Mouse (Mus musculus): ENCODE measurements at regions not wholly inside any gene's neighbourhood (a gene's known extent, or its start where the extent isn't known, plus 50 kb on each side); places are given as distances from the start of the nearest gene placed in this dataset.
"Not testable (repeated sequence)": the region's sequence is repeated elsewhere in the genome, so short reads cannot be mapped to it uniquely, and the experiment has no call there.

GRCm38 (mm10) chr13:74969244-74969643, 120.4 kb upstream of the Pcsk1 start:
- in situ Hi-C loops (cut with MboI, MseI) = no loop called here

DNA sequence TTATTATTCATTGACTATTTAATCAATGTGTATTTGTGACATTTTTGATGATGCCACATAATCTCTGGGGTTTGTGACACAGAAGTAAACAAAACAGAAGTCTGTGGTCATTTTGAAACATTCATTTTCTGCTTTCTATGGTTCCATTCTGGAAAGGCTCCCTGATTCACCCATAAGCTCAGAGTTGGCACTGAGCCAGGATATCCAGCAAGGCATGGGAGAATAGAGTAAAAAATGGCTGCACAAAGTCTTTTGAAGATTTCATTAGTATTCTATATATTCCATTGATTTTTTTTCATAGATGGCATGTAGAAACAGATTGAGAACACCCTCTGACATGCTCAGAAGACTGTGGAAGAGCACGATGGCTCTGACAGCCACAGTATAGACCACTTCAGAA, 133.8 kb upstream of the Pcsk1 start:
- in situ Hi-C loops (cut with MboI, MseI) = no loop called here

- in situ Hi-C loops (cut with MboI, MseI) = not testable (repeated sequence)
These were observed 105.0 kb upstream of the Cast start for GRCm38 (mm10) chr13:74913655-74914054.

GRCm38 (mm10) chr13:74903213-74904055, 94.8 kb upstream of the Cast start:
- in situ Hi-C loops (cut with MboI, MseI) = no loop called here

DNA sequence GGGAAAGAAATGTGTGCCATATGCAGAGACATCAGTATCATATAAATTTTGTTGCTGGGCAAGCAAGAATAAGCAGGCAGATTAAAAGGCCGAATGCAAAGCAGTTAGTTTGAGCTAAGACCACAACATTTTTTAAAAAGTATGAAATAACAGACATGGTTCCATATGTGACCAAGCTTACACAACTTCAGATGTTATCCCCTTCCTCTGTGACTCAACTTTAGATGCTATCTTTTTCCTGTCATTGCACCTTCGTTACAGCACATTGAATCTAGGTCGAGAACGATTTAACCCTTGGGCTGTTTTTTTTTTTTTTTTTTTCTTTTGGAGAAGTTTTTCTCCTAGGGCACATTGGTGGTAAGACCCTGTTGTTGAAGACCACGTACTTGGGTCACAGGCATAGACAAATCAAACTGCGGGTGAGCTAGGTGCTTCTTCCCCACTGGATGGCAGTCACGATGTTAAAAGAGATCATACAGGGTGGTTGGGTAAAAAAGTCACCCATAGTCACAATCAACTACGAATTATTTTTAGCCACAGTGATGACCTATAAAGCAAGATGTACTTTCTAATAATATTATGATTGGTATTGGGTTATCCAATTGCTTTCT, 81.4 kb upstream of the Cast start:
- in situ Hi-C loops (cut with MboI, MseI) = loop anchor here (10.0 kb wide), 2 partner anchors 635 to 1435 kb away; no protein-coding TSS in a partner anchor

GRCm38 (mm10) chr13:74867720-74868119, 59.1 kb upstream of the Cast start:
- in situ Hi-C loops (cut with MboI, MseI) = loop anchor here (25.0 kb wide), 2 partner anchors 480 to 945 kb away; partner anchors contain the start of genes Ftl1-ps1 and Zfp72

GRCm38 (mm10) chr13:74864000-74864399, 55.4 kb upstream of the Cast start:
- in situ Hi-C loops (cut with MboI, MseI) = loop anchor here (25.0 kb wide), 2 partner anchors 477 to 948 kb away; partner anchors contain the start of genes Ftl1-ps1 and Zfp72

GRCm38 (mm10) chr13:74861373-74861970, 52.9 kb upstream of the Cast start:
- in situ Hi-C loops (cut with MboI, MseI) = loop anchor here (25.0 kb wide), 2 partner anchors 474 to 951 kb away; partner anchors contain the start of genes Ftl1-ps1 and Zfp72
